Mouse (Mus musculus) brain, embryonic 14.5 days (tissue): Measurements from ENCODE around the gene D17Wsu92e.

Experiments
- CTCF ChIP-seq: fragments of 200-500 bp; IDR thresholded peaks from 2 replicates; pipeline ENCODE4 v1.5.1; 2012; ENCODE audit warnings: inconsistent platforms, mild to moderate bottlenecking, moderate library complexity, borderline replicate concordance; ENCODE audit not compliant: insufficient read depth, insufficient read length; ENCODE audit errors: extremely low read depth
- POLR2A ChIP-seq: fragments of 200-500 bp; IDR thresholded peaks from 2 replicates; pipeline ENCODE4 v1.6.1; 2012; ENCODE audit warnings: mild to moderate bottlenecking, inconsistent platforms, borderline replicate concordance; ENCODE audit not compliant: poor library complexity, insufficient read depth, insufficient read length, severe bottlenecking; ENCODE audit errors: extremely low read depth

DNA sequence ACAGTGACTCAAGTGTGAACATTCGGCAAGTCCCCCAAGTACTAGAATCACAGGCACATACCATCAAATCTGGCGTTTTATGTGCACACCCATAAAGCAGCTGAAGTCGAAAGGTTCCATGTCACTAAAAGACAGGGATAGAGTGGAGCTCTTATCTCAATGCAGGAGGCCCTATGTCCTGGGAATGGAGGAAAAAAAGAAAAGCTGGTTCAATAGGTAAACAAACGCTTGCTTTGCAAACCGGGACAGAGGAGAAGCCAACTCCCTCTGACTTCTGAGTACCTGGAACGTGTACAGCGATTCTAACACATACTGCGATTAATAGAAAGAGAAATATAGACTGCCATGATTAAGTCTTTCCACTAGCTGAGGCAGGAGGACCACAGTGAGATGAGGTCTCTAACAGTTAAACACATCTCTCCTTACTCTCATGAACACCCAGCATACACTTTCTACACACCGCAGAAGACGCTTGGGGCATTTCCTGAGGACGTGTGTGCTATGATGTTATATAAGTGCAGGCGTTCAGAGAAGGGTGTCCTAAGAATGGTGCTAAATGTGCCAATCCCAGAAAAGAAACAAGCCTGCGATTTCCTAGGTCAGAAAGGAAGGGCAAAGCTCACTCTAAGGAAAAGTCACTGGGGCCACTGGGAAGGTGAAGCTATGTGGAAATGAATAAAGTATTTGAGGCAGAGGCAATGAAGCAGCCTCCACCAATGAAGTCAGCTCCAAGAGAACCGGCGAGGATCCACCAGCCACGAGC is 9.7 kb downstream of the D17Wsu92e start:
- TF ChIP-seq CTCF (no peak), POLR2A (no peak)
